Mouse (Mus musculus): ENCODE data around the gene Mogat2. TPM values are rescaled to one million over a fixed set of nuclear protein-coding genes. Genes with fewer than 3 reads are reported as not detected.

Gene Mogat2
- total and polyA plus RNA-seq, 2 experiments from 2014 or later: 0.18 to 0.24 TPM

- Histone ChIP-seq H3K36me3 (ENCODE audit: insufficient read depth) (no peaks in the 10 kb centered on the region), H3K4me2 (ENCODE audit: low read depth) (no peak overlapping the region), H3K27ac (ENCODE audit: low read depth, low read length) (no peak overlapping the region), H3K4me1 (ENCODE audit: insufficient read depth) (0 out of 2 replicates have a peak, but pooled peaks cover 4% of the 10 kb centered on the region), H3K4me3 (ENCODE audit: low read depth, low read length) (no peak overlapping the region), H3K9ac (no peak overlapping the region), H3K27me3 (ENCODE audit: insufficient read depth, low read length) (no peaks in the 10 kb centered on the region), H3K9me3 (ENCODE audit: low read length) (no peaks in the 10 kb centered on the region)
- DNase-seq (no peak), ATAC-seq (no peak)
- peak; percentile 17; the same call in 1 of the 2 replicates for TF ChIP-seq CTCF (IDR thresholded peaks at IDR 0.05; ENCODE audit: low read depth)
- 56% methylated on average over 3 of the region's 3 CpGs for WGBS
Measured at GRCm38 (mm10) chr7:99261900-99262299, 23.5 kb upstream of the Mogat2 start.

GRCm38 (mm10) chr7:99255006-99255405 is 16.6 kb upstream of the Mogat2 start:
- ATAC-seq (peak; percentile 82), DNase-seq (peak; percentile 50)
- no peaks in the 10 kb centered on the region for H3K36me3 ChIP-seq (ENCODE audit: insufficient read depth)
- H3K9me3 ChIP-seq (ENCODE audit: low read length): no peaks in the 10 kb centered on the region
- 69% methylated on average over 7 of the region's 7 CpGs for WGBS
- no peaks in the 10 kb centered on the region for H3K4me1 ChIP-seq (ENCODE audit: insufficient read depth)
- H3K27me3 ChIP-seq (ENCODE audit: insufficient read depth, low read length): no peaks in the 10 kb centered on the region
- no peak overlapping the region for H3K9ac ChIP-seq
- no peak overlapping the region for H3K27ac ChIP-seq (ENCODE audit: low read depth, low read length)
- no peak overlapping the region for H3K4me3 ChIP-seq (ENCODE audit: low read depth, low read length)
- TF ChIP-seq CTCF (IDR thresholded peaks at IDR 0.05; ENCODE audit: low read depth): no peak
- no peak overlapping the region for H3K4me2 ChIP-seq (ENCODE audit: low read depth)

GRCm38 (mm10) chr7:99250386-99250785 is 12.0 kb upstream of the Mogat2 start:
- ATAC-seq: no peak
- H3K4me1 ChIP-seq (ENCODE audit: insufficient read depth): no peaks in the 10 kb centered on the region

GRCm38 (mm10) chr7:99249582-99249911 is 11.1 kb upstream of the Mogat2 start:
- H3K4me1 ChIP-seq (ENCODE audit: insufficient read depth): no peaks in the 10 kb centered on the region
- H3K36me3 ChIP-seq (ENCODE audit: insufficient read depth): no peaks in the 10 kb centered on the region
- peak overlapping the region; percentile 36; the same call in 1 of the 2 replicates for H3K4me3 ChIP-seq (ENCODE audit: low read depth, low read length)
- ATAC-seq (peak; percentile 88), DNase-seq (peak; percentile 89)
- H3K27me3 ChIP-seq (ENCODE audit: insufficient read depth, low read length): no peaks in the 10 kb centered on the region
- no peak overlapping the region for H3K27ac ChIP-seq (ENCODE audit: low read depth, low read length)
- H3K9ac ChIP-seq: no peak overlapping the region
- H3K4me2 ChIP-seq (ENCODE audit: low read depth): peak overlapping the region; percentile 69
- peak; percentile 95 for TF ChIP-seq CTCF (IDR thresholded peaks at IDR 0.05; ENCODE audit: low read depth)
- H3K9me3 ChIP-seq (ENCODE audit: low read length): no peaks in the 10 kb centered on the region
- WGBS: 1% methylated on average over 10 of the region's 10 CpGs

More at GRCm38 (mm10) chr7:99250386-99250785, 12.0 kb upstream of the Mogat2 start:
- H3K4me3 ChIP-seq (ENCODE audit: low read depth, low read length): no peak overlapping the region
- TF ChIP-seq CTCF (IDR thresholded peaks at IDR 0.05; ENCODE audit: low read depth): no peak
- no peak overlapping the region for H3K9ac ChIP-seq
- H3K27ac ChIP-seq (ENCODE audit: low read depth, low read length): no peak overlapping the region
- DNase-seq: no peak
- H3K27me3 ChIP-seq (ENCODE audit: insufficient read depth, low read length): no peaks in the 10 kb centered on the region
- H3K4me2 ChIP-seq (ENCODE audit: low read depth): no peak overlapping the region
- WGBS: 41% methylated on average over 9 of the region's 9 CpGs
- H3K9me3 ChIP-seq (ENCODE audit: low read length): no peaks in the 10 kb centered on the region
- no peaks in the 10 kb centered on the region for H3K36me3 ChIP-seq (ENCODE audit: insufficient read depth)

- Histone ChIP-seq H3K27ac (ENCODE audit: low read depth, low read length) (no peak overlapping the region), H3K9me3 (ENCODE audit: low read length) (no peaks in the 10 kb centered on the region), H3K36me3 (ENCODE audit: insufficient read depth) (no peaks in the 10 kb centered on the region), H3K4me2 (ENCODE audit: low read depth) (peak overlapping the region; percentile 69), H3K4me3 (ENCODE audit: low read depth, low read length) (peak overlapping the region; percentile 36), H3K27me3 (ENCODE audit: insufficient read depth, low read length) (no peaks in the 10 kb centered on the region), H3K4me1 (ENCODE audit: insufficient read depth) (no peaks in the 10 kb centered on the region), H3K9ac (peak overlapping the region; percentile 28; the same call in 1 of the 2 replicates)
- TF ChIP-seq CTCF (IDR thresholded peaks at IDR 0.05; ENCODE audit: low read depth): no peak
- WGBS: under 1% methylated on average over 43 of the region's 44 CpGs
- DNase-seq: no peak
- ATAC-seq: peak; percentile 59
Measured at GRCm38 (mm10) chr7:99248906-99249581, 10.6 kb upstream of the Mogat2 start.

GRCm38 (mm10) chr7:99248157-99248742 is 9.8 kb upstream of the Mogat2 start:
- H3K4me2 ChIP-seq (ENCODE audit: low read depth): no peak overlapping the region

GRCm38 (mm10) chr7:99242097-99242496 is 3.7 kb upstream of the Mogat2 start:
- H3K27me3 ChIP-seq (ENCODE audit: insufficient read depth, low read length): peaks cover 7% of the 10 kb centered on the region; the same call in 1 of the 2 replicates
- H3K27ac ChIP-seq (ENCODE audit: low read depth, low read length): no peak overlapping the region
- ATAC-seq: no peak
- DNase-seq: no peak
- WGBS: 98% methylated on average over 11 of the region's 11 CpGs
- no peak for TF ChIP-seq CTCF (IDR thresholded peaks at IDR 0.05; ENCODE audit: low read depth)
- no peak overlapping the region for H3K4me2 ChIP-seq (ENCODE audit: low read depth)
- H3K4me3 ChIP-seq (ENCODE audit: low read depth, low read length): no peak overlapping the region
- H3K36me3 ChIP-seq (ENCODE audit: insufficient read depth): no peaks in the 10 kb centered on the region
- H3K4me1 ChIP-seq (ENCODE audit: insufficient read depth): no peaks in the 10 kb centered on the region
- no peak overlapping the region for H3K9ac ChIP-seq
- H3K9me3 ChIP-seq (ENCODE audit: low read length): no peaks in the 10 kb centered on the region

More at GRCm38 (mm10) chr7:99248157-99248742, 9.8 kb upstream of the Mogat2 start:
- WGBS: 37% methylated on average over 5 of the region's 5 CpGs
- Histone ChIP-seq H3K9me3 (ENCODE audit: low read length) (no peaks in the 10 kb centered on the region), H3K36me3 (ENCODE audit: insufficient read depth) (no peaks in the 10 kb centered on the region), H3K9ac (no peak overlapping the region), H3K27me3 (ENCODE audit: insufficient read depth, low read length) (no peaks in the 10 kb centered on the region), H3K4me1 (ENCODE audit: insufficient read depth) (no peaks in the 10 kb centered on the region), H3K4me3 (ENCODE audit: low read depth, low read length) (no peak overlapping the region), H3K27ac (ENCODE audit: low read depth, low read length) (no peak overlapping the region)
- ATAC-seq (no peak), DNase-seq (no peak)
- TF ChIP-seq CTCF (IDR thresholded peaks at IDR 0.05; ENCODE audit: low read depth): no peak
